Mouse (Mus musculus): ENCODE data around the gene Arid5a. TPM values are rescaled to one million over a fixed set of nuclear protein-coding genes. Genes with fewer than 3 reads are reported as not detected.

Gene Arid5a
- polyA plus RNA-seq, 1 experiment = 3.5 TPM

- Histone ChIP-seq H3K27me3 (ENCODE audit: control insufficient read depth, insufficient read depth, low read length, poor library complexity, severe bottlenecking) (no peaks in the 10 kb centered on the region), H3K9ac (ENCODE audit: low read depth, poor library complexity, severe bottlenecking) (no peak overlapping the region), H3K36me3 (ENCODE audit: control insufficient read depth, insufficient read depth, low read length, poor library complexity, severe bottlenecking) (peaks cover 78% of the 10 kb centered on the region), H3K27ac (ENCODE audit: insufficient read depth, low read length) (no peak overlapping the region), H3K4me3 (ENCODE audit: low read depth, low read length) (no peak overlapping the region), H3K9me3 (replicated peaks; ENCODE audit: control insufficient read depth, insufficient read depth, low read length, poor library complexity, severe bottlenecking) (no peaks in the 10 kb centered on the region), H3K4me1 (ENCODE audit: control insufficient read depth, insufficient read depth, low read length) (no peaks in the 10 kb centered on the region)
- TF ChIP-seq POLR2A (IDR thresholded peaks at IDR 0.05; ENCODE audit: insufficient read depth, low read length) = no peak
- TF ChIP-seq CTCF (IDR thresholded peaks at IDR 0.05; ENCODE audit: low read depth, low read length) = no peak
- no peak for TF ChIP-seq EP300 (IDR thresholded peaks at IDR 0.05; ENCODE audit: insufficient read depth, low read depth, low read length)
Measured at GRCm38 (mm10) chr1:36352351-36352750, 44.8 kb downstream of the Arid5a start.

GRCm38 (mm10) chr1:36356955-36357695 is 49.6 kb downstream of the Arid5a start:
- H3K4me3 ChIP-seq (ENCODE audit: low read depth, low read length) = no peak overlapping the region
- no peak overlapping the region for H3K27ac ChIP-seq (ENCODE audit: insufficient read depth, low read length)
- H3K27me3 ChIP-seq (ENCODE audit: control insufficient read depth, insufficient read depth, low read length, poor library complexity, severe bottlenecking) = no peaks in the 10 kb centered on the region
- no peak overlapping the region for H3K9ac ChIP-seq (ENCODE audit: low read depth, poor library complexity, severe bottlenecking)
- H3K36me3 ChIP-seq (ENCODE audit: control insufficient read depth, insufficient read depth, low read length, poor library complexity, severe bottlenecking) = peaks cover 62% of the 10 kb centered on the region
- H3K4me1 ChIP-seq (ENCODE audit: control insufficient read depth, insufficient read depth, low read length) = no peaks in the 10 kb centered on the region
- no peaks in the 10 kb centered on the region for H3K9me3 ChIP-seq (replicated peaks; ENCODE audit: control insufficient read depth, insufficient read depth, low read length, poor library complexity, severe bottlenecking)
- TF ChIP-seq EP300 (IDR thresholded peaks at IDR 0.05; ENCODE audit: insufficient read depth, low read depth, low read length) = no peak
- TF ChIP-seq POLR2A (IDR thresholded peaks at IDR 0.05; ENCODE audit: insufficient read depth, low read length) = no peak
- no peak for TF ChIP-seq CTCF (IDR thresholded peaks at IDR 0.05; ENCODE audit: low read depth, low read length)

- Histone ChIP-seq H3K36me3 (ENCODE audit: control insufficient read depth, insufficient read depth, low read length, poor library complexity, severe bottlenecking) (peaks cover 19% of the 10 kb centered on the region), H3K27ac (ENCODE audit: insufficient read depth, low read length) (no peak overlapping the region), H3K4me1 (ENCODE audit: control insufficient read depth, insufficient read depth, low read length) (no peaks in the 10 kb centered on the region), H3K4me3 (ENCODE audit: low read depth, low read length) (peak overlapping the region; percentile 16; the same call in 1 of the 2 replicates), H3K9me3 (replicated peaks; ENCODE audit: control insufficient read depth, insufficient read depth, low read length, poor library complexity, severe bottlenecking) (no peaks in the 10 kb centered on the region), H3K9ac (ENCODE audit: low read depth, poor library complexity, severe bottlenecking) (peak overlapping the region; percentile 95; the same call in 1 of the 2 replicates), H3K27me3 (ENCODE audit: control insufficient read depth, insufficient read depth, low read length, poor library complexity, severe bottlenecking) (no peaks in the 10 kb centered on the region)
- TF ChIP-seq POLR2A (IDR thresholded peaks at IDR 0.05; ENCODE audit: insufficient read depth, low read length) (no peak), EP300 (IDR thresholded peaks at IDR 0.05; ENCODE audit: insufficient read depth, low read depth, low read length) (no peak), CTCF (IDR thresholded peaks at IDR 0.05; ENCODE audit: low read depth, low read length) (no peak)
Measured at GRCm38 (mm10) chr1:36367698-36368097, 60.2 kb downstream of the Arid5a start.

DNA sequence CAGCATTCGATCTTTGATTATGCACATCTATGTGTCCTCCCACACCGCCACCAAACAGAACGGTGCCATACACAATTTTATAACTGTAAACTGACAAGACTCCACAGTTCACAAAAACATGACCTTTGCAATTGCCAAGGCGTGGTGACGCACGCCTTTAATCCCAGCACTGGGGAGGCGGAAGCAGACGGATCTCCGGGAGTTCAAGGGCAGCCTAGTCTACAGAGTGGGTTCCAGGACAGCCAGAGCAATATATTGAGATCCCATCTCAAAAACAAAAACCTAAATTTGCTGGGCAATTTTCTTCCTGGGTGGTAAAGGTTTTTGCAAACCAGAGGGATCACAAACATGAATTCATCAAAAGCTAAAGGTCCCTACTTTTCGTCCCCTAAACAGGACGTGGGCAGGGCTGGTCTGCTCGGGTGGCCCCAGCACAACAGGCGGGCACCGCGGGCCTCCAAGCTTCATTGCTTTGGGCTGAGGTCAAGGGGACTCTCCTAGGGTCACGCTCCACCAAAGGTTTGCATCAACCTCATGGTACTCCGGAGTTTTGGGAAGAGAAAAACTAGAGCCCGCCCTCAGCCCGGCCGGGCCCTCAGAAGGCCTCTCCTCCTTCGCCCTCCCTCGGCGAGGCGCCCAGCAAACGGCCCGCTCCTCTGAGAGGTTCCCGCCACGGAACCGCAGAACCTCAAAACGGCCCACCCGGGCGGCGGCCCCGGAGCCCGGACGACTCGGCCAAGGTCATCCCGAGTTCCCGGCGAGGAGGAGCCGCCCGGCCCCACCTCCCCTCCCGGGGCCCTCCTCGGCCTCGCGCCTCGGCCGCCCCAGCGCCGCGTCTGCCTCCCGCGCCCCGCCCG is 60.8 kb downstream of the Arid5a start:
- Histone ChIP-seq H3K9ac (ENCODE audit: low read depth, poor library complexity, severe bottlenecking) (peak overlapping the region; percentile 95), H3K27ac (ENCODE audit: insufficient read depth, low read length) (no peak overlapping the region), H3K4me1 (ENCODE audit: control insufficient read depth, insufficient read depth, low read length) (no peaks in the 10 kb centered on the region), H3K9me3 (replicated peaks; ENCODE audit: control insufficient read depth, insufficient read depth, low read length, poor library complexity, severe bottlenecking) (no peaks in the 10 kb centered on the region), H3K36me3 (ENCODE audit: control insufficient read depth, insufficient read depth, low read length, poor library complexity, severe bottlenecking) (peaks cover 19% of the 10 kb centered on the region), H3K27me3 (ENCODE audit: control insufficient read depth, insufficient read depth, low read length, poor library complexity, severe bottlenecking) (no peaks in the 10 kb centered on the region), H3K4me3 (ENCODE audit: low read depth, low read length) (peak overlapping the region; percentile 96)
- TF ChIP-seq EP300 (IDR thresholded peaks at IDR 0.05; ENCODE audit: insufficient read depth, low read depth, low read length) = no peak
- TF ChIP-seq POLR2A (IDR thresholded peaks at IDR 0.05; ENCODE audit: insufficient read depth, low read length) = no peak
- no peak for TF ChIP-seq CTCF (IDR thresholded peaks at IDR 0.05; ENCODE audit: low read depth, low read length)

DNA sequence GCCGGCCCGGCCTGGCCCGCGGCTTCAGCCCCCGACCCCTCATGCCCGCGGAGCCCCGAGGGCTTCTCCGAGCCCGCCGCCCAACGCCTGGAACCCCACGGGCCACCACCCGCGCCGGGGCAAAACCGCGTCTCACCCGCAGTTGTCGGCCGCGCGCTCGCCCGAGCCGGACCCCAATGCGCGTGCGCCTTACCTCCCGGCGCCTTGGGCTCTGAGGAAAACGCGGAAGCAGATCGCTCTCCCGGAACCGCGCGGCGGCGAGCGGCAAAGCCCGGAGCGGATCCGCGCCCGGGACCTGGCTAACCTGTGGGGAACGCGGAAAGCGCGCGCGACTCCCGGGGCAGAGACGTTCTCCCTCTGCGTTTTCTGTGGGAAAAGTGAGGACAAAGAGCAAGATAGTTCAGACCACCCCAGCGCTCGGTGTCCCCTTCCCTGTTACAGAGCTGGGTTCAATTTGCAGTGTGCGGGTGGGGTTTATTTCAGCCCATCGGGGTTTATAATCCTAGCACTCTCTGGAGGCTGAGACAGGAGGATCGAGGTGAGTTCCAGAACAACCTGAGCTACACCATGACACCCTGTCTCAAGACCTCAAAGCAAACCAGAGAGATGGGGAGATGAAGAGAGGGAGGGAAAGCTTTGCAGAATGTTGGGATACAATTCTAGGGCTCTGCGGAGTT is 61.6 kb downstream of the Arid5a start, which contains the start of gene Kansl3:
Kansl3 (minus strand) TSS at position 213 of the 677 bp plus-strand sequence.
- H3K4me1 ChIP-seq (ENCODE audit: control insufficient read depth, insufficient read depth, low read length) = no peaks in the 10 kb centered on the region

More for the DNA sequence above, 61.6 kb downstream of the Arid5a start, which contains the start of gene Kansl3:
- Histone ChIP-seq H3K27ac (ENCODE audit: insufficient read depth, low read length) (no peak within 1 kb of the TSS), H3K27me3 (ENCODE audit: control insufficient read depth, insufficient read depth, low read length, poor library complexity, severe bottlenecking) (no peaks in the 10 kb centered on the region), H3K9me3 (replicated peaks; ENCODE audit: control insufficient read depth, insufficient read depth, low read length, poor library complexity, severe bottlenecking) (no peaks in the 10 kb centered on the region), H3K4me3 (ENCODE audit: low read depth, low read length) (peak within 1 kb of the TSS; percentile 96), H3K36me3 (ENCODE audit: control insufficient read depth, insufficient read depth, low read length, poor library complexity, severe bottlenecking) (peaks cover 13% of the 10 kb centered on the region), H3K9ac (ENCODE audit: low read depth, poor library complexity, severe bottlenecking) (peak within 1 kb of the TSS; percentile 95)
- TF ChIP-seq EP300 (IDR thresholded peaks at IDR 0.05; ENCODE audit: insufficient read depth, low read depth, low read length) = peak; percentile 40; the same call in 1 of the 2 replicates
- TF ChIP-seq POLR2A (IDR thresholded peaks at IDR 0.05; ENCODE audit: insufficient read depth, low read length) = no peak
- no peak for TF ChIP-seq CTCF (IDR thresholded peaks at IDR 0.05; ENCODE audit: low read depth, low read length)

Measured in ES-Bruce4 (cell line).